Mouse (Mus musculus): ENCODE measurements around the gene Il12b.

DNA sequence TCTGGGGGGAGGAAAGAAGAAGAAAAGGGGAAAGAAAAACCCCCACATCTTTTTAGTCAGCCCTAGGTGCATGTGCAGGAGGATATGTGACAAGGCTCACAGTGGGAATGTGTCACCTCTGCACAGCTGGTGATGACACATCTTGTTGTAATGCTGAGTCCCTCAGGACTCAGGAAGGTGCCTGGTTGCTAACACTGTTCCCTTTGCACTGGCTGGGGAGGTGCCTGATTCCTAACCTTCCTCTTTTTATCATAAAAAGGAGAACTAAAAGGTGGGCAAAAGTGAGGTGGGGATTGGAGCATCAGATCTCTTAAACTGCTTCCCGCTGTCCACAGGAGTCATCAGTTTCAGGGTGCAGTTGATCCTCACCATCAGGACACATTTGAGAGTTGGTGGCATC is 17.5 kb downstream of the Il12b start:
- TF ChIP-seq RCOR1 (conservative IDR thresholded peaks at IDR 0.05; ENCODE audit: low read depth, low read length) (no peak), ZMIZ1 (IDR thresholded peaks at IDR 0.05; ENCODE audit: low read depth, low read length) (no peak), CTCF (conservative IDR thresholded peaks at IDR 0.05 in 1 of 2, IDR thresholded peaks at IDR 0.05 in 1 of 2; ENCODE audit: low read depth in 2 of 2, low read length in 2 of 2) (no peak), EP300 (IDR thresholded peaks at IDR 0.05; ENCODE audit: low read length) (no peak), MAFK (IDR thresholded peaks at IDR 0.05; ENCODE audit: insufficient replicate concordance, low read length) (no peak), MAX (IDR thresholded peaks at IDR 0.05; ENCODE audit: low read length) (no peak), POLR2A (IDR thresholded peaks at IDR 0.05; ENCODE audit: low read depth, low read length) (no peak), TCF12 (IDR thresholded peaks at IDR 0.05; ENCODE audit: low read depth, low read length) (no peak), ZC3H11A (IDR thresholded peaks at IDR 0.05; ENCODE audit: low read depth, low read length) (no peak), MAZ (IDR thresholded peaks at IDR 0.05; ENCODE audit: low read depth, low read length) (no peak), BHLHE40 (IDR thresholded peaks at IDR 0.05; ENCODE audit: low read depth, low read length) (no peak)
